Mouse (Mus musculus) mature B cell (primary cell): ENCODE results near the gene 4933411K16Rik.
"Not testable (repeated sequence)": the region's sequence is repeated elsewhere in the genome, so short reads cannot be mapped to it uniquely, and the experiment has no call there.

Source experiments
- in situ Hi-C: fragments of 300-500 bp; cut with MboI; formaldehyde crosslinking; loops from 2 replicates; pipeline ENCODE4 v1.14.3; 2019

4933411K16Rik gene

DNA sequence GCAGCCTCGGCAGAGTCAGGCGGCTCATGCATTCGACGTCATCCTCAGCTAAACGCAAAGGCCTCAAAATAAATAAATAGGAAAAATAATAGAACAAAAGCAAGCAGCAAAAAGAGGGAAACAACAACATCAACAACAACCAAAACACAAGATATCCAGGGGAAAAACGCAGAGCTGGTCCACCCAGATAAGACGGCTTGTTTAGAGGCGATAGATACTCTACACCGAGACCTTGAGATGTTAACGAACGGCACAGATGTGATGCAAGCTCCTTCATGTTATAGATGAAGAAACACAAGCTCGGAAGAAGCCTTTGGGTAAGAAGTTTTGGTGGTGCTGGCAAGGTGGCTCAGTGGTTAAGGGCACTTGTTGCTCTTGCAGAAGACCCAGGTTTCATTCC is 27.0 kb downstream of the 4933411K16Rik start:
- in situ Hi-C loops, result no loop called here

DNA sequence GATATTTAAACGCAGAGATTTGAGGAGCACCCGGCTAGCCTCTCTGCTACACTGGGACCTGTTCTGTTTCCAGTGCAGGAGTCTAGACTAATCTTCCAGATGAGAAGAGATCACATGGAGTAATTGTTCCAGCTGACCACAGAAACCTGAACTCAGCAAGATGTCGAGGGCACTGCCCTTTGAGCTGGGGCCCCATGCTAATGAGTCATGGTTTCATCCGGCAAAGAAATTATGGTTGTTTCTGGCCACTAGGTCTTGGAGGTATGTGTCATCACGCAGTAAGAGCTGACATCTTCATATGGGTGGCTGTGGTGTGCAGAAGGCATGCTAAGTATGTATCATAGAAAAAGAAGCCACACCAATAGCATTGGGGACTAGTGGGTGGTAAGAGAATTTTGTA is 27.9 kb downstream of the 4933411K16Rik start:
- in situ Hi-C loops, result no loop called here

DNA sequence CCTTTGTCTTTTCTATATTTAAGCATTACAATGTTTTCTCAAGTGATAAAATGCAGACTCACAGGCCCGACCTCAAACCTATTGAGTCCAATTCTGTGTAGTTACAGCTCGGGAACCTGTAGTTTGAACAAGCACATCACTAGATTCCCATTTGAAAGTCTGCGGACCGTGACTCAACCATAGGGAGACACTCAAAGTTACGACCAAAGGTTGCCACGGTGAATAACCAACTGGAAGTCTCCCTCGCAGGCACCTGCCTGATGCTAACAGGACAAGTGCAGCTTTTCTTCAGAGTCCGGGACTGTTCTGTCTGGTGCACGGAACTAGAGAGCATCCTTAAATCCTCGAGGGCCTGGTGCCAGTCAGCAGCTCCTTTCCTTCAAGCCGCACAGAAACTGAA is 28.4 kb downstream of the 4933411K16Rik start:
- in situ Hi-C loops, result no loop called here

DNA sequence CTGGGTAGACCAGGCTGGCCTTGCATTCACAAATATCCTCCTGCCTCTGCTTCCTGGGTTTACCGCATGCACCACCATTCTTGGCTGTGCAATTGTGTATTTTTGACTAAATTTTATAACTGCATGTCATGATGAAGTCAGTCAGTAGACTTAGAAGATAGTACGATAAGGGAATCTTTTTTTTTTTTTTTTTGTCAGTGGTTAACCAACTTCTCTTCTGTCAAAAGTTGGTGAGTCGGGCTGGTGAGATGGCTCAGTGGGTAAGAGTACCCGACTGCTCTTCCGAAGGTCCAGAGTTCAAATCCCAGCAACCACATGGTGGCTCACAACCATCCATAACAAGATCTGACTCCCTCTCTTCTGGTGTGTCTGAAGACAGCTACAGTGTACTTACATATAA is 29.6 kb downstream of the 4933411K16Rik start:
- in situ Hi-C loops, result not testable (repeated sequence)

DNA sequence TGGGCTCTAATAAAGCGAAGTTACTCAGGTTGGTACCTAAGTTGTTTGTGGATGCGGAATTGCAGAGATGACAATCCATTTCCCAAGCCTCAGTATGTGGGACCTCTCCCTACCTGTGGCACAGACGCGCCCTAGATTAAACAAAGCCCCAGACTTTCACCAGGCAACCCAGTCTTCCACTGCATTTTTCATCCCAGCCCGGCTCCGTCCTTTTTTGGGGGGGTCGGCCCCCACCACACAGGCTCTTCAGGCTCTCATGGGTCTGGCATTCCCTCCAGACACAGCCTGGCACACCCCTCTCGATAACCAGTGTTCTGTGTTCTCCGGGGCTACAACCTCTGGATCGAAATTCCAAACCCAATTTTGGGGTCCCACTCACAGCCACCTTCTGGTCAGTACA is 33.6 kb downstream of the 4933411K16Rik start:
- in situ Hi-C loops, result no loop called here

DNA sequence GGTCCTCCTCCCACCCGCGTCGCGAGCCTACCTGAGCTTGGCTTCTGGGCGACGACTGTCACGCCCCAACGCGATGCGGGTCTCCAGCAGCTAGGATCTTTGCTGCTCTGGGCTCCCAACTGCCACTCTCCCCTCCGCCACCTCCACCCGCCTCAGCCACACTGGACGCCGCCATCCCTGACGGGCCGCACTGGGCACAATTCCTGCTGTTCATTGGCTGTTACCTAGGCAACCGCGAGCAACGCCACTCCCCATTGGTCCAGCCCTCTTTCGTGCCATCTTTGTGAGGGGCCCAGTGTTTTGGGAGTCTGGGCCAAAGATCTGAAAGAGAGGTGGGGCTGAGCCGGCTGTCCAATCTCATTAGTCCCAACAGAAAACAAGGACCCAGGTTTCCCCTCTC is 34.1 kb downstream of the 4933411K16Rik start, which contains the start of gene Morn4:
TSS of gene Morn4 (minus strand) at position 192 of the 400 bp plus-strand sequence.
- in situ Hi-C loops, result no loop called here

DNA sequence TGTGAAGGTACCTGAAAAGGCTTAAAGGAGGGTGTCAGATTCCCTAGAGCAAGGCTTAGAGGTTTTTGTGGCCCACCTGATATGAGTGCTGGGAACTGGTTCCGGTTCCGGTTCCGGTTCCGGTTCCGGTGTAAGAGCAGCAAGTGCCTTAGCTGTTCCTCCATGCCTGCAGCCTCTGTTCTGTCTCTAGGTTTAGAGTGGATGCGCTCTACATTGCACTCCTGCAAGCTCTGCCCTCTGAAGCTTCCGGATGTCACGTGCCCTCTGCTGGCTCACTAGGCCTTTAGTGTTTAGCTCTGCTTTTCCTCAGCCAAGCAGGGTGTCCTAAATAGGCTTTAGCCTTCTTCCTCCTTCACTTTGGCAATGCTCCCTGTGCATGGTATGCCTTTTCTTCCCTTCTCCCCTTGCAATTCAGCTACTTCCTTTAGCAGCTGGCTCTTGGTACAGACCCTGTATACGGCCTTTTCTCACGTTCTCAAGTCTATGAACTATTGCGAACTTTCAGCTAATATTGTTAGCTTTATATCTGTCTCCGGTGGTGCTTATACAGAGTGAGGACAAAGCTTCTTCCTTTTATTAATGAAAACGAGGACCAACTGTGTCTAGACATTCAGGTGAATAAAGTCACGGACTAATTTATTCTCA is 37.2 kb downstream of the 4933411K16Rik start:
- in situ Hi-C loops, result no loop called here

DNA sequence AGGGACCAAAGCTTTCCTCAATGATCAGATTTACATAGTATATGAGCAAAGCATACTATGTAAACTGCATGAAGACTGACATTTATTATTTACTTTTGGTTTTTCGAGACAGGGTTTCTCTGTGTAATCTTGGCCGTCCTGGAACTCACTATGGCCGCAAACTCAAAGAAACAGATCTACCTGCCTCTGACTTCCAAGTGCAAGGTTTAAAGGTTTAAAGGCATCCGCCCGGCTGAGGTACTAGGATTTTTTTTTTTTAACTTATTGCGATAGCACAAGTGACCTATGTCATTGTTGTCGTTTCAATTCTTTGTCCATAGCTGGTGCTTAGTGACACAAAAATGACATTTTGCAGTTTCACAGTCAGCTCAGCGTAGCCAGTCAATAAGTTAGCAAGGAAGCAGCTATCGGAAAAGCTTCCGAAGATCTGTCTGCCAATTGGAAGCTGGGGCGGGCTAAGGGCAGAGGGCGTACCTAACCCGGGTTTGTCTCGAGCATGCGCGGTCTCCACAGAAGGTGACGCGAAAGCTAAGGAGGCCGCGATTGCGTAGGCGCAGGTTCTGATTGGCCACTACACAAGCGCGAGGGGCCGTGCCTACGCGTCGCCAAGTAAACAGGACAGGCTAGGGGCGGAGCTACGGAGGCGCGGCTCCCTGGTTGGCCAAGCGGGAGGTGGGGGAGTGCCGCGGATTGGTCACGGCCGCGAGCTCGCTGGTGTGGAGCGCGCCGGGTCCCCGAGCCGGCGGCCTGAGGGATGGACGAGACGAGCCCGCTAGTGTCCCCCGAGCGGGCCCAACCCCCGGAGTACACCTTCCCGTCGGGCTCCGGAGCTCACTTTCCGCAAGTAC is 37.9 kb downstream of the 4933411K16Rik start, which contains the start of gene Pi4k2a:
TSS of gene Pi4k2a (plus strand) at position 723 of the 848 bp plus-strand sequence.
- in situ Hi-C loops, result no loop called here

DNA sequence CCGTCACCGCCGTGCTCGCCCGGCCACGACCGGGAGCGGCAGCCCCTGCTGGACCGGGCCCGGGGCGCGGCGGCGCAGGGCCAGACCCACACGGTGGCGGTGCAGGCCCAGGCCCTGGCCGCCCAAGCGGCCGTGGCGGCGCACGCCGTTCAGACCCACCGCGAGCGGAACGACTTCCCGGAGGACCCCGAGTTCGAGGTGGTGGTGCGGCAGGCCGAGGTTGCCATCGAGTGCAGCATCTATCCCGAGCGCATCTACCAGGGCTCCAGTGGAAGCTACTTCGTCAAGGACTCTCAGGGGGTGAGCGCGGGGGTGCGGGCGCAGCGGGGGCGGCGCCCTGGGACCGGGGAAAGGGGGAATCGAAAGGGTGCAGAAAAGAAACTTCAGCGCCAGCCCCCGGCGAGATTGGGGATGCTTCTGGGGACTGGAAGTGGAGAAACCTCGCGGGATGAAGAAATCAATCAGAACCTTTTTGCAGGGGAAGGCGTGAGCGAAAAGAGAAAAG is 38.6 kb downstream of the 4933411K16Rik start:
- in situ Hi-C loops, result no loop called here

DNA sequence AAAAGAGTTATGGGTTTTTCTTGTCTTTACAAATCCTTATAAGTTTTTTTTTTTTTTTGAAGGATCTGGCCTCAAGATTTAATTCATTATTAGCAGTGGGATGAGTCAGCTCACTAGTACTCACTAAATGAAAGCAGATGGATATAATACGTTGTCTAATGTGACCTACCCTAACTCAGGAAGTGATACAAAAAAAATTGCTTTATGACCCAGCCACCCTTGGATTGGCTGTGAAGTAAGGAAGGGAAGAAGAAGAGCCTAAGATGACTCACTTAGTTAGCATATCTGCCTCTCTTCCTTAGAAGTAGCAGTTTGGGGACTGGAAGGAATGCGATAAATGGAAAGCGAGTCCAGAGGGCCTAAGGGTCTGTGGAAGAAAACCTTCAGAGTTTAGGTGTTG is 47.4 kb downstream of the 4933411K16Rik start:
- in situ Hi-C loops, result no loop called here
